9 mouse cellular contexts compared by ENCODE assay signal in the genomic region with DNA sequence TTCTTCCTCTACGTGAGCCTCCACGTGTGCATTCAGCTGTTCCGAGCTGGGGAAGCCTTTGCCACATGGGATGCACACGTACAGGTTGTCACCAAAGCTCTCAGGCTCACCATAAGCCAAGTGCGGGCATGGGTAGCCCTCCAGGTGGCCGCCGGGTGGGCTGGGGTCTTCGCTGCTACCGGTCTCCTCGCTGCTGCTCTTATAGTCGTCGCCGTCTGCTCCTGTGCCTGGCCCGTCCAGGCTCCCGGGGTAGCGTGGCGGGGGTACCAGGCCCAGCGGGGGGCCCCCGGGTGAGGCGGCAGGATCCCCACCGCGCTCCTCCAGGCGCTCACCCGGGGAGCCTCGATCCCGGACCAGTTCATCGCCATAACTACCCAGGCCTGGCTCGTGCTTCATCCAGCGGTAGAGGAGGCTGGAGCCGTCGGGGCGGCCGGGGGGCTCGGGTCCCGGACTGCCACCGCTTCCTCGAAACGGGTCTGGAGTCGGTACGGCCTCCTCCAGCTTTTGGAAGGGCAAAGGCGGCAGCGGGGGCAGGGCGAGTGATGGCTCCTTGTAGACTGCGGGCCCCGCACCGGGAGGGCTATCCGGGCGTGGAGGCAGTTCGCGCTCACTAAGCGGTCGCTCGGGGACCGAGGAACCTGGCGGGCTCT. TPM values are rescaled to one million over a fixed set of nuclear protein-coding genes. Genes with fewer than 3 reads are reported as not detected.
A peak's percentile ranks its signal among the peaks of the same experiment; 100 is the strongest.
DNase-seq lines count a peak whose midpoint lies in the region; ATAC-seq and TF ChIP-seq lines count a peak whose summit lies in the region.
"Had no signal": no experiment of that assay in that cellular context is flagged by ENCODE, and none has a peak within 500 bp of the region (broad histone marks: within the 10 kb centered on the region; RNA-seq: fewer than 3 reads in every experiment).

No protein-coding gene starts in this region.

- no peak for ATAC-seq in forebrain, postnatal 0 days
- ATAC-seq in neural tube, embryonic 14.5 days (ENCODE audit: low read depth): no peak

- peak overlapping the region; percentile 81 for H3K4me2 ChIP-seq in forebrain, postnatal 0 days (ENCODE audit: low read depth)
- peak overlapping the region; percentile 38 for H3K4me2 ChIP-seq in neural tube, embryonic 14.5 days (ENCODE audit: low read depth, low read length)

- peak overlapping the region; percentile 79 for H3K4me3 ChIP-seq in E14TG2a.4 (replicated peaks; ENCODE audit: low read length)
- H3K4me3 ChIP-seq in forebrain, postnatal 0 days (ENCODE audit: low read depth, low read length): peak overlapping the region; percentile 25; the same call in 1 of the 2 replicates
- H3K4me3 ChIP-seq in neural tube, embryonic 14.5 days (ENCODE audit: low read depth, low read length): peak overlapping the region; percentile 45
- H3K4me3 ChIP-seq: myocyte had no signal

- peaks cover 86% of the 10 kb centered on the region for H3K27me3 ChIP-seq in E14TG2a.4 (ENCODE audit: insufficient read depth, low read length)
- H3K27me3 ChIP-seq in forebrain, postnatal 0 days (ENCODE audit: insufficient read depth, low read length): peaks cover 51% of the 10 kb centered on the region
- peaks cover 51% of the 10 kb centered on the region for H3K27me3 ChIP-seq in neural tube, embryonic 14.5 days (ENCODE audit: control insufficient read depth, insufficient read depth, low read length)

- peaks cover 61% of the 10 kb centered on the region for H3K4me1 ChIP-seq in E14TG2a.4 (replicated peaks; ENCODE audit: low read depth, low read length)
- 0 out of 2 replicates have a peak, but pooled peaks cover 4% of the 10 kb centered on the region for H3K4me1 ChIP-seq in forebrain, postnatal 0 days (ENCODE audit: insufficient read depth)
- peaks cover 29% of the 10 kb centered on the region for H3K4me1 ChIP-seq in neural tube, embryonic 14.5 days (ENCODE audit: control insufficient read depth, insufficient read depth, low read length)

- no peak for TF ChIP-seq CTCF in E14TG2a.4 (conservative IDR thresholded peaks at IDR 0.05; ENCODE audit: low read length)
- TF ChIP-seq CTCF in forebrain, postnatal 0 days (IDR thresholded peaks at IDR 0.05; ENCODE audit: low read depth): no peak

- H3K9ac ChIP-seq in forebrain, postnatal 0 days: peak overlapping the region; percentile 22; the same call in 1 of the 2 replicates
- peak overlapping the region; percentile 25; the same call in 1 of the 2 replicates for H3K9ac ChIP-seq in neural tube, embryonic 14.5 days (replicated peaks; ENCODE audit: low read depth, low read length)

- H3K27ac ChIP-seq in forebrain, postnatal 0 days (ENCODE audit: low read depth, low read length): no peak overlapping the region
- no peak overlapping the region for H3K27ac ChIP-seq in neural tube, embryonic 14.5 days (ENCODE audit: low read depth, low read length)

- intact Hi-C loops in left cerebral cortex, postnatal 36 days (cut with DNase I): loop anchor here (2.0 kb wide), 1 partner anchor 220 kb away; no protein-coding TSS in a partner anchor

- H3K36me3 ChIP-seq in E14TG2a.4 (ENCODE audit: insufficient read depth, low read length): peaks cover 22% of the 10 kb centered on the region
- peaks cover 20% of the 10 kb centered on the region for H3K36me3 ChIP-seq in forebrain, postnatal 0 days (ENCODE audit: insufficient read depth)
- H3K36me3 ChIP-seq in neural tube, embryonic 14.5 days (ENCODE audit: control insufficient read depth, insufficient read depth, low read length): 0 out of 2 replicates have a peak, but pooled peaks cover 14% of the 10 kb centered on the region

- peak; percentile 45 for DNase-seq in gastrocnemius, postnatal 10 days
- no peak for DNase-seq in gastrocnemius, adult 18-20 months (ENCODE audit: low spot score)
- DNase-seq in forebrain, postnatal 0 days: no peak
- DNase-seq in kidney, postnatal 14 days: peak; percentile 41
- no peak for DNase-seq in left cerebral cortex, postnatal 36 days (ENCODE audit: low spot score in 2 of 2)
- no peak for DNase-seq in embryo, embryonic 10.5 days (ENCODE audit: low spot score)

- H3K9me3 ChIP-seq in E14TG2a.4 (ENCODE audit: low read length): no peaks in the 10 kb centered on the region
- no peaks in the 10 kb centered on the region for H3K9me3 ChIP-seq in forebrain, postnatal 0 days (ENCODE audit: low read length)
- H3K9me3 ChIP-seq in neural tube, embryonic 14.5 days (ENCODE audit: control insufficient read depth, low read length): no peaks in the 10 kb centered on the region

- 6% methylated on average over 55 of the region's 55 CpGs for WGBS in forebrain, postnatal 0 days
- WGBS in neural tube, embryonic 14.5 days: 6% methylated on average over 55 of the region's 55 CpGs

RNA-seq across cellular contexts. Expression of gene Hic1, which starts 3.0 kb away (rescaled TPM):
- 10 to 100 TPM; 21.1 to 27.1 TPM for total RNA-seq in gastrocnemius, postnatal 10 days (2021)
- total RNA-seq in gastrocnemius, adult 18-20 months (2021): 1 to 10 TPM; 1.8 to 6.6 TPM
- total RNA-seq in forebrain, postnatal 0 days (2014; rRNA removed): 4.2 and 4.5 TPM in 2 replicates
- 1.7 TPM in 2 replicates for polyA plus RNA-seq in forebrain, postnatal 0 days (2015; fragmentation: Nextera tagmentation; extraction: Ambion mirVana)
- polyA plus RNA-seq in neural tube, embryonic 14.5 days (2014; fragmentation: Nextera tagmentation; extraction: Ambion mirVana): 0.33 and 2.6 TPM in 2 replicates
- 1 to 10 TPM; 2.7 to 3.3 TPM for total RNA-seq in left cerebral cortex, postnatal 36 days (2021)

RNA-seq across cellular contexts. Expression of gene Ovca2, which starts 12.3 kb away (rescaled TPM):
- total RNA-seq in gastrocnemius, postnatal 10 days (2021): 1 to 10 TPM; 4.7 to 5.1 TPM
- 1 to 10 TPM; 2.5 to 2.8 TPM for total RNA-seq in gastrocnemius, adult 18-20 months (2021)
- total RNA-seq in forebrain, postnatal 0 days (2014; rRNA removed): 15.5 and 19.6 TPM in 2 replicates
- 11.5 and 16.3 TPM in 2 replicates for polyA plus RNA-seq in forebrain, postnatal 0 days (2015; fragmentation: Nextera tagmentation; extraction: Ambion mirVana)
- polyA plus RNA-seq in neural tube, embryonic 14.5 days (2014; fragmentation: Nextera tagmentation; extraction: Ambion mirVana): 15.3 and 20.7 TPM in 2 replicates
- 10 to 100 TPM; 11.0 to 13.3 TPM for total RNA-seq in left cerebral cortex, postnatal 36 days (2021)

RNA-seq across cellular contexts. Expression of gene Dph1, which starts 24.7 kb away (rescaled TPM):
- total RNA-seq in gastrocnemius, postnatal 10 days (2021): 1 to 10 TPM; 8.3 to 8.4 TPM
- total RNA-seq in gastrocnemius, adult 18-20 months (2021): 1 to 10 TPM; 4.6 to 5.6 TPM
- total RNA-seq in forebrain, postnatal 0 days (2014; rRNA removed): 19.5 and 21.0 TPM in 2 replicates
- polyA plus RNA-seq in forebrain, postnatal 0 days (2015; fragmentation: Nextera tagmentation; extraction: Ambion mirVana): 12.7 and 13.8 TPM in 2 replicates
- polyA plus RNA-seq in neural tube, embryonic 14.5 days (2014; fragmentation: Nextera tagmentation; extraction: Ambion mirVana): 11.4 and 15.6 TPM in 2 replicates
- 10 to 100 TPM; 25.3 to 25.6 TPM for total RNA-seq in left cerebral cortex, postnatal 36 days (2021)

RNA-seq across cellular contexts. Expression of gene Rtn4rl1, which starts 27.3 kb away (rescaled TPM):
- total RNA-seq in gastrocnemius, postnatal 10 days (2021): 1 to 10 TPM; 3.2 to 3.8 TPM
- 1 to 10 TPM in 1 of 2 experiments, under 1 TPM in 1; 0.96 to 1.1 TPM for total RNA-seq in gastrocnemius, adult 18-20 months (2021)
- 10.6 and 11.0 TPM in 2 replicates for total RNA-seq in forebrain, postnatal 0 days (2014; rRNA removed)
- 11.9 and 15.6 TPM in 2 replicates for polyA plus RNA-seq in forebrain, postnatal 0 days (2015; fragmentation: Nextera tagmentation; extraction: Ambion mirVana)
- 12.7 and 16.0 TPM in 2 replicates for polyA plus RNA-seq in neural tube, embryonic 14.5 days (2014; fragmentation: Nextera tagmentation; extraction: Ambion mirVana)
- 10 to 100 TPM; 83.5 to 88.3 TPM for total RNA-seq in left cerebral cortex, postnatal 36 days (2021)

Comparison
In these comparisons a context has a peak if more than half of its experiments do, and no peak if none do; other contexts are left out.
1. DNase-seq: peak in gastrocnemius, postnatal 10 days (single experiment) and kidney, postnatal 14 days (single experiment); none in gastrocnemius, adult 18-20 months (single experiment), forebrain, postnatal 0 days (single experiment), left cerebral cortex, postnatal 36 days (0 of 2) and embryo, embryonic 10.5 days (single experiment).
2. H3K4me3 ChIP-seq: peak in every context shown above with its lines; median percentile 79 in E14TG2a.4; 45 in neural tube, embryonic 14.5 days; 25 in forebrain, postnatal 0 days.